Mouse (Mus musculus): ENCODE measurements around the gene Tmtc1. TPM values are rescaled to one million over a fixed set of nuclear protein-coding genes. Genes with fewer than 3 reads are reported as not detected.

The Tmtc1 gene
- total RNA-seq, 2 experiments from 2014 or later, result not detected

- ATAC-seq (replicated peaks; ENCODE audit: poor library complexity), result no peak
Measured at GRCm38 (mm10) chr6:148193972-148194701, 250.1 kb downstream of the Tmtc1 start.

GRCm38 (mm10) chr6:148185694-148186093 is 258.5 kb downstream of the Tmtc1 start:
- no peak for ATAC-seq (replicated peaks; ENCODE audit: poor library complexity)

Other genes starting within 250 kb of the Tmtc1 start
- gene Ergic2, start 232.0 kb downstream of the Tmtc1 start, total RNA-seq (2015), result 77.6 and 78.2 TPM in 2 replicates
- gene Ergic2, start 232.0 kb downstream of the Tmtc1 start, total RNA-seq (2017), result 113 and 134 TPM in 2 replicates